Mouse (Mus musculus) embryonic facial prominence, embryonic 11.5 days (tissue): ENCODE data around the gene Vstm5. TPM values are rescaled to one million over a fixed set of nuclear protein-coding genes. Genes with fewer than 3 reads are reported as not detected.
"Not testable (repeated sequence)": the region's sequence is repeated elsewhere in the genome, so short reads cannot be mapped to it uniquely, and the experiment has no call there.

Experiments used
- ATAC-seq: fragments of 200-750 bp; cut with Nextera tagmentation; replicated peaks from 2 replicates; pipeline ENCODE4 v1.8.0; 2017; ENCODE audit warnings: low read depth; ENCODE audit not compliant: insufficient number of reproducible peaks, low FRiP score, low TSS enrichment
- DNase-seq: peaks from one replicate; pipeline ENCODE4 v3.0.0-alpha.2; 2015; ENCODE audit warnings: low spot score
- H3K27ac ChIP-seq: fragments of 300-500 bp; sonication (generic); replicated peaks from 2 replicates; pipeline ENCODE4 v1.5.1; 2014; ENCODE audit warnings: mild to moderate bottlenecking, low read depth, low read length, control low read depth
- H3K27me3 ChIP-seq: fragments of 300-500 bp; sonication (generic); 2 replicates; pipeline ENCODE4 v1.6.1; 2014; ENCODE audit warnings: mild to moderate bottlenecking, low read length, moderate library complexity, mixed read lengths; ENCODE audit not compliant: control insufficient read depth, insufficient read depth
- H3K36me3 ChIP-seq: fragments of 300-500 bp; sonication (generic); replicated peaks from 2 replicates; pipeline ENCODE4 v1.6.1; 2014; ENCODE audit warnings: low read depth, mild to moderate bottlenecking, low read length, moderate library complexity, mixed read lengths; ENCODE audit not compliant: control insufficient read depth, insufficient read depth
- H3K4me1 ChIP-seq: fragments of 300-500 bp; sonication (generic); 2 replicates; pipeline ENCODE4 v1.6.1; 2014; ENCODE audit warnings: low read length, mixed read lengths; ENCODE audit not compliant: control insufficient read depth, insufficient read depth
- H3K4me2 ChIP-seq: fragments of 300-500 bp; sonication (generic); 2 replicates; pipeline ENCODE4 v1.6.1; 2014; ENCODE audit warnings: low read depth, mild to moderate bottlenecking, control low read depth, low read length, moderate library complexity
- H3K4me3 ChIP-seq: fragments of 300-500 bp; sonication (generic); 2 replicates; pipeline ENCODE4 v1.5.1; 2014; ENCODE audit warnings: low read depth, low read length, control low read depth
- H3K9ac ChIP-seq: fragments of 300-500 bp; sonication (generic); replicated peaks from 2 replicates; pipeline ENCODE4 v1.6.1; 2014; ENCODE audit warnings: mild to moderate bottlenecking, control low read depth, low read length
- H3K9me3 ChIP-seq: fragments of 300-500 bp; sonication (generic); replicated peaks from 2 replicates; pipeline ENCODE4 v1.6.1; 2016; ENCODE audit warnings: mild to moderate bottlenecking, low read length, inconsistent platforms, mixed read lengths; ENCODE audit not compliant: control insufficient read depth
- WGBS: fragments of 180-500 bp; shearing (Covaris S2); extraction: QIAGEN DNeasy Blood & Tissue Kit; methylation state at CpG from one replicate; pipeline ENCODE4 v1.1.7; 2014; 5-methylcytosine and 5-hydroxymethylcytosine counted together
- polyA plus RNA-seq: library from polyadenylated mRNA; unstranded; fragments of >200 nt; fragmentation: Nextera tagmentation; extraction: Ambion mirVana; gene quantifications from 2 replicates; pipeline ENCODE4 v1.2.1, GENCODE M21; 2014

The Vstm5 gene
- polyA plus RNA-seq, 1 experiment from 2014 or later, result 1.7 TPM

DNA sequence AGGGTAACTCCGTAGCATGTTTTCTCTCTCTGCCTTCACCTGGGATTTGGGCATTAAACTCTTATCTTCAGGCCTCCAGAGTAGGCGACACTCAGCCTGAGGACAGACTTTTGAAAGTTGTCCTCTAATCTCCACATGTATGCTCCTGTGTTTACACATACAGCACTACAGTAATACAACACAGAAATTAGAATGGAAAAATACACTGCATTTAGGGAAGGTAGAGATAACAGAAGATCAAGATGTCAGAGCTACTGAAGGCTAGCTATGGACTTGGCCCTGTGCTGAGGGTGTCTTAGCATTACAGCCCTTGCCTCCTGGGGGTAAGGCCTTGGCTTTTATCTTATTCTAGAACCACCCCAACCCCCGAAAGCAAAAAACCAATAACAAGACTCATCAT is 49.6 kb downstream of the Vstm5 start:
- Histone ChIP-seq H3K4me1 (no peaks in the 10 kb centered on the region), H3K9ac (no peak overlapping the region), H3K4me2 (no peak overlapping the region), H3K36me3 (no peaks in the 10 kb centered on the region), H3K9me3 (no peaks in the 10 kb centered on the region), H3K4me3 (no peak overlapping the region), H3K27me3 (no peaks in the 10 kb centered on the region), H3K27ac (no peak overlapping the region)
- ATAC-seq, result no peak
- DNase-seq, result no peak
- WGBS, result 86% methylated on average over 3 of the region's 3 CpGs

- Histone ChIP-seq H3K27ac (no peak overlapping the region), H3K9ac (no peak overlapping the region), H3K36me3 (no peaks in the 10 kb centered on the region), H3K4me2 (no peak overlapping the region), H3K9me3 (no peaks in the 10 kb centered on the region), H3K4me3 (no peak overlapping the region), H3K4me1 (no peaks in the 10 kb centered on the region), H3K27me3 (no peaks in the 10 kb centered on the region)
- no peak for DNase-seq
- 85% methylated on average over 6 of the region's 6 CpGs for whole genome bisulfite sequencing
- no peak for ATAC-seq
These were observed 50.4 kb downstream of the Vstm5 start for GRCm38 (mm10) chr9:15289251-15289650.

DNA sequence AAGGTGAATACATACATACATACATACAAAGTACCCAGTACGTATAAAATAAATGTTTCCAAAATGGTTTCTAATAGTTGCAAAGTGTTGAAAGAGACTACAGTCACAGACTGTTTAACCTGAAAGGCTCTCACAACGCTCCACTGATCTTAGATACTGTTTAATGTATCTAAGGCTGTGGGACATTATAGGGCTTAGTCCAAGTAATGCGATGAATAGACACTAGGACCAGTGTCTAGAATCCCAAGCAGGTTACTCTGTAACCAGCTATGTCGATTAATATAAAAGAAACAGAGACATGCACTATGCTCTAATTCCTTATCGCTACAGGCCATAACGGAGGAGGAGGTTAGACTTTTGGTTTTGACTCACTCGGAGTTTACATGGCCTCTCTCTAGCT is 58.3 kb downstream of the Vstm5 start:
- WGBS, result 91% methylated on average over 7 of the region's 7 CpGs
- H3K36me3 ChIP-seq, result no peaks in the 10 kb centered on the region
- no peaks in the 10 kb centered on the region for H3K9me3 ChIP-seq
- H3K27me3 ChIP-seq, result no peaks in the 10 kb centered on the region
- H3K9ac ChIP-seq, result no peak overlapping the region
- no peaks in the 10 kb centered on the region for H3K4me1 ChIP-seq
- H3K4me3 ChIP-seq, result no peak overlapping the region
- H3K4me2 ChIP-seq, result no peak overlapping the region
- DNase-seq (no peak), ATAC-seq (no peak)
- no peak overlapping the region for H3K27ac ChIP-seq

DNA sequence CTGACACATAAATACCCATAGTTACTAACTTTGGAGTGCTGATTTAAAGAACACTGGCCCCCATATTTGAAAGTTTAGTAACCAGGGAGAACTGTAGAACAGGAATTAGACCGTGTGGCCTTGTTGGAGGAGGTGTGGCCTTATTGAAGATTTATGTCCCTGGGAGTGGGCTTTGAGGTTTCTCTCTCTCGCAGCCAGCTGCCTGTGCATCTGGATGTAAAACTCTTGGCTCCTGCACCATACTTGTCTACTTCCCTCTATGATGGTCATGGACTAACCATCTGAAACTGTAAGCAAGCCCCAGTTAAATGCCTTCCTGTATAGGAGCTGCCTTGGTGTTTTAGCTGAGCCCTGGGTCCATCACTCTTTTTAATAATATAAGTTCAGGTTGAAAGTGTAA is 59.6 kb downstream of the Vstm5 start:
- H3K4me2 ChIP-seq, result no peak overlapping the region
- WGBS, result 58% methylated on average over 2 of the region's 2 CpGs
- ATAC-seq, result no peak
- H3K27ac ChIP-seq, result no peak overlapping the region
- no peak overlapping the region for H3K9ac ChIP-seq
- no peaks in the 10 kb centered on the region for H3K4me1 ChIP-seq
- H3K36me3 ChIP-seq, result no peaks in the 10 kb centered on the region
- no peak for DNase-seq
- no peaks in the 10 kb centered on the region for H3K27me3 ChIP-seq
- no peak overlapping the region for H3K4me3 ChIP-seq
- H3K9me3 ChIP-seq, result no peaks in the 10 kb centered on the region

DNA sequence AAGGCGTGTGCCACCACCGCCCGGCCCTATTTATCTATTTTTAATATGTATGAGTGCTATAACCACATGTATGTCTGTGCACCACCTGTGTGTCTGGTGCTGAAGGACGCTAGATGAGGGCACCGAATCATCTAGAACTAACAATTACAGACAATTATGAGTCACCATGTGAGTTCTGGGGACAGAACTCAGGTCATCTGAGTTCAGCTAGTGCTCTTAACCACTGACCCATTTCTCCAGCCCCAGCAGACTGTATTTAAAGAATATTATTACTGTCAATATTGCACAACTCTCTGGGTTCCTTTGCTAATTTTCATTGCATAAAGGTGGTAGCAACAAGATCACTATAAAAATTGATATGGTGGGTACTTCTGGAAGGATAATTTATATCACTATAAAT is 61.2 kb downstream of the Vstm5 start:
- no peak for DNase-seq
- Histone ChIP-seq H3K9me3 (no peaks in the 10 kb centered on the region), H3K27me3 (no peaks in the 10 kb centered on the region), H3K9ac (no peak overlapping the region), H3K4me1 (no peaks in the 10 kb centered on the region), H3K27ac (no peak overlapping the region), H3K4me2 (no peak overlapping the region), H3K4me3 (no peak overlapping the region), H3K36me3 (no peaks in the 10 kb centered on the region)
- no peak for ATAC-seq
- WGBS, result 87% methylated on average over 5 of the region's 5 CpGs

DNA sequence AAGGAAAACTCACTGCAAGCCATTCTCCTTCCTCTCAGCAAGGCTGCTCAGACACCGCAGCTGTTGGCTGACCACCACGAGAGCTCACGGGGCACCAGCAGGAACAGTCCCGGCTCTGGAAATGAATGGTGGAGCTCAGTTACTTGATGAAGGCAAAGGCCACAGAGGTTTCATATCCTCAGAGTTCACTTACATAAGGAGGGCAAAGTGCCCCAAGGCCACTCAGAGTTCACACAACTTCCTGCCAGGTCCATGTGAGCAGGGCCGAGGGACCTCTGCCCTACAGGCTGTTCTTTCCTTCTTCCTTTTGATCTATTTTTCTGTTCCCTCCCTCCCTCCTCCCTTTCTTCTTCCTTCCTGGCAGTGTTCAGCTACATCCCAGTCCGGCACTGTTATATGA is 62.6 kb downstream of the Vstm5 start:
- H3K4me3 ChIP-seq, result no peak overlapping the region
- DNase-seq (no peak), ATAC-seq (no peak)
- no peaks in the 10 kb centered on the region for H3K9me3 ChIP-seq
- H3K27me3 ChIP-seq, result no peaks in the 10 kb centered on the region
- H3K27ac ChIP-seq, result no peak overlapping the region
- no peaks in the 10 kb centered on the region for H3K36me3 ChIP-seq
- no peak overlapping the region for H3K9ac ChIP-seq
- H3K4me2 ChIP-seq, result no peak overlapping the region
- H3K4me1 ChIP-seq, result no peaks in the 10 kb centered on the region
- 23% methylated on average over 6 of the region's 6 CpGs for WGBS

GRCm38 (mm10) chr9:15302006-15302405 is 63.2 kb downstream of the Vstm5 start:
- not testable (repeated sequence) for ATAC-seq

DNA sequence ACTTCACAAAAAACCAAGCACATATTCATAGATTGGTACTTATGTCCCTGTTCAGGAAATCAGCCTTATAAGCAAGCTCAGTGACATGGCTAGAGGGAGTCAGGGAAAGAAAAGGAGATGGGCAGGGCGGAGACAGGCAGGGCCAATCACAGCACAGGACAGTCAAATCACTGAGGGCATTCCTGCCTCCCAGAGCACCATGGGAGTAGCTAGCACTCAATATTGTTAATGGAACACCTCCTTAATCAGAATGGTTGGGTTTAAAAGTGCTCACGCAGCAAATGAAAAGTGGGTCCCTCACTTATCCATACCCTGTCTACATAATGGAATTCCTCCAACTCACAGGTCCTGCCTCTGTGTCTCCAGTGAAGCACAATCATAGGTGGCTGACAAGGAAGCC is 64.0 kb downstream of the Vstm5 start:
- Histone ChIP-seq H3K4me1 (no peaks in the 10 kb centered on the region), H3K9me3 (no peaks in the 10 kb centered on the region), H3K9ac (no peak overlapping the region), H3K4me2 (no peak overlapping the region), H3K36me3 (no peaks in the 10 kb centered on the region), H3K27ac (no peak overlapping the region), H3K27me3 (no peaks in the 10 kb centered on the region), H3K4me3 (no peak overlapping the region)
- 74% methylated on average over 2 of the region's 2 CpGs for WGBS
- ATAC-seq (no peak), DNase-seq (no peak)

More at GRCm38 (mm10) chr9:15302006-15302405, 63.2 kb downstream of the Vstm5 start:
- H3K9me3 ChIP-seq, DNase-seq, H3K4me1 ChIP-seq, H3K9ac ChIP-seq, H3K27ac ChIP-seq, H3K4me3 ChIP-seq, H3K36me3 ChIP-seq, H3K4me2 ChIP-seq, H3K27me3 ChIP-seq: not testable (repeated sequence)
- WGBS, result 79% methylated on average over 6 of the region's 6 CpGs
